Mouse (Mus musculus) gastrocnemius, postnatal 36 days (tissue): Measurements from ENCODE around the gene Atg10. TPM values are rescaled to one million over a fixed set of nuclear protein-coding genes. Genes with fewer than 3 reads are reported as not detected.
A peak's percentile ranks its signal among the peaks of the same experiment; 100 is the strongest.

Experiments used
- DNase-seq, 2 experiments: peaks; one replicate each; pipeline ENCODE4 v3.0.0; 2022
- intact Hi-C: fragments of 180-260 bp; cut with DNase I; formaldehyde crosslinking; loops from one replicate; pipeline ENCODE4 v1.15.1; 2025
- total RNA-seq, 2 experiments: library from RNA; stranded (reverse); gene quantifications; 2 replicates each; pipeline ENCODE4 v1.2.3; 2021

Gene Atg10
- total RNA-seq, 2 experiments from 2014 or later = 7.9 to 11.1 TPM

DNA sequence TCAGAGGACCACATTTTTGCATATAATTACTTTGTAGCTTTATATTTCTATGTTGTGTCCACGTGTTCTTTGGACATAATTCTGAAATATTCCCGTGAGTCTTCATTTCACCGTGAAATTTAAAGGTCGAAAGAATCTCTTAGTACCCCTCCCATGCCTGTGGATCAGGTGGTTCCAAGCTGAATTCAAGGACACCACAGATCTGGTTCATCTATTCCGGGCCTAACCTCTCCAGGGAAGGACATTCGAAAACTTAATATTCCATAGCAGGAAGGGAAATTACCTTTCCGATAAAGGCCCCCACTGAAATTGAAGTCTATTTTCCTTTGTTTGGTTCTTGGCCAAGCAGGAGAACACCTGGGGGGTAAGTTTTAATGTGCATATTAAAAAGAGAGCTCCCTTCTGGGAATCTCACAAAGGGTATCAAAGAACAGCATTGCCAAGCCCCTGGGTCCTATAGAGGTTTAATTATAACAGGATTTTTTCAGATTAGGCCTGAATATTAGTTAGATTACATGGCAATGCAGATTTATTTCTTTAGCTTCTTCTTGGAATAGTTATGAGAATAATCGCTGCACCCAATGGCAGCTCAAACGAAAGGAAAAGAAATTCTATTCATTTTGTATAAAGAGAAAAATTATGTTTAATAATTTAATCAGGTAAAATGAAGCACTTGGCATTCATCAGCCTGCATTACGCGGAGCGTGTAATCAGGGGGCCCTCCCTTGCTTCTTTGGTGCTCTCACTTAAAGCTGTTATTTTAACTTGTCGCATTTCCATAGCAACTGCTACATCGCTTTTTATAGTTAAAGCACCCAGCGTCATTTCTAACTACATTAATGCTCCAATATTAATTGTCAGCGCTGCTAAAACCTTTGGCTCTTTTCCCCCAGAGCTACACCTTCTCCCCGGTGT, 310.8 kb downstream of the Atg10 start:
- no peak for DNase-seq
- intact Hi-C loops = no loop called here

DNA sequence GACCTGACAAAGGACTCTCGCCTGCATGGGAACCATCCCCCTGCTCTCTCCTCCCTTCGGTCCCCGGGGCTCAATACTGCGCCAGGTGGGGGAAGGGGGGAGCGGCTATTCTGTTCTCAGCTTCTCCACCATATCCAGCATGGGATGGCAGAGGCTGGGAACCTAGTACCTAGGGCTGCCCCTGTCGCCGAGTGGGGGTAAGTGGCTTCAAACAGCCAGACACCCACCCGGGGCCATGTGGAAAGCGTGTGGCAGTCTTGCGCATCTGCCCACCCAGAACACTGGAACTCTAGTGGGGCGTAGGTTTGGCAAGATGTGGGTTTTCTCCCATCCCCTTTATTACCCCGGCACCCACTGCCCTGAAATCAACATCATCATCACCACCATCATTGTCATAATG, 316.4 kb downstream of the Atg10 start:
- intact Hi-C loops = no loop called here
- no peak for DNase-seq

DNA sequence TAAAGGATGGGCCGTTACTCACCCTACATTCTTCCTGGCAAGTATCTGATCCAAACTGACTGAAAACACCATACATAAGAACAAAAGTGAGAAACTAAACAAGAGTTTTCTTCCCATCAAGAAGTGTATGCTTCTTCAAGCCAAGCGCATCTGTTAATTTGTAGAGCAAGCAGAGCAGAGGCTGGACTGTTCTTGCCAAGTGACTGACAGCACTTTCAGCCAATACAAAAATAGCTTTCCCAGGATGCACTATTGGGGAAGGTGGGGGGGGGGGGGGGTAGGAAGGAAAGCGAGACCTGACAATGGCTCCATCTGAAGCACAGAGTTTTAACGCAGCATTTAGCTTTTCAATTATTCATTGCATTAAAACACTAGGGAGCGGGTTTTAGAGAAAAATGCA, 318.6 kb downstream of the Atg10 start, which contains the start of gene Atp6ap1l:
Gene Atp6ap1l, minus strand, starts transcription at position 180 of the 400 bp plus-strand sequence.
- intact Hi-C loops = no loop called here
- DNase-seq = no peak

DNA sequence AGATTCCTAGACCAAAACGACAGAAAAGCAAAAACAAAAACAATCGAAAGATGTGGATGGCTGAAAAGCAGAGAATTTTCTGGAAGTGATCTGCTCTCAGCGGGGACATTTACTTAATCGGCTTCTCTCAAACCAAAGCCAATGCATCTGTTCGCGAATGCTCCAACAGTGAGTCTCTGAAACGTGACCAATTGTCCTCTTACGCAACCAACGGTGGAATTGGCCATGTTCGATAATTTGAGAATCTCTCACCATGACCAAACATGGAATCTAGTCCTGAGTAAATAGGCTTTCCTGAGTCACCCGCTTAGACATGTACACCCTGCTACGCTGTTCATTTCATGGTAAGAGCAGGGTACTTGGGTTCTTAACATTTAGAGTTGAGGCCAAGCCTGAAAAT, 326.9 kb downstream of the Atg10 start:
- intact Hi-C loops = no loop called here
- peak in 1 of 2 experiments; percentile 8 for DNase-seq

DNA sequence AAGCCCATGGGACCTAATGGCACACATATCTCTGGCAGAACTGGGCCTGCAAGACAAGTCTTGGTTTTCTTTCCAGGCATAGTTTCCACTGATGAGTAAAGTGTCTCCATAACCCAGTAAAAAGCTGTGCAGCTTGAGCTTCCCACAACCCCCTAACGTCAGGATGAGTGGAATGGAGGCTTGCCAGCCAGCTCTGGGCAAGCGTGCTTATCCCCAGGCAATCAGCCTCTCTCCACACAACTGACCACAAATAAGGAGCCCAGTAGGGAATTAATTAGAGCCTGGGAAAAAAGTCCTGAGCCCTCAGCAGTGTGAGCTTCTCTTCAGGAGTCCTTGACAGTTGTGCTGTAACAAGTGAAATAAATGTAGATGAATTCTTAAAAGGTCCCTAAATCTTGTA, 327.7 kb downstream of the Atg10 start:
- intact Hi-C loops = no loop called here
- peak; percentile 22 to 56 for DNase-seq

DNA sequence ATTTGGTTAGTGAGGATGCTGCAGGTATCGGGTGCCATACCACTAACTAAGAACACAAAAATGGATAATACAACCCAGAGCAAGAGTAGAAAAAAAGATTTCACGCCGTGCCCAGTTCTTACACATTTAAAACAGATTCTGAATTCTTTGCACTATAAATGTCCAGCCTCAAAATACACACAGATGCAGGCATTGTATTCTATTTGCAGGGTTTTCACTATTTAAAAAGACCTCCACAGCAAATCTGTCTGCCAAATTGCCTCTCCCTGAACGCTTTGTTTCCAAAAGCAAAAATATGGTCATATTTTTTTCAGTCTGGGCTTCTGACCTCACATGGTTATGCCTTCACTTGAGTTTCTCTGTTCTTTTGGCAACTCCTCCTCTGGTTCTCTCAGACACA, 328.9 kb downstream of the Atg10 start:
- no peak for DNase-seq
- intact Hi-C loops = no loop called here

DNA sequence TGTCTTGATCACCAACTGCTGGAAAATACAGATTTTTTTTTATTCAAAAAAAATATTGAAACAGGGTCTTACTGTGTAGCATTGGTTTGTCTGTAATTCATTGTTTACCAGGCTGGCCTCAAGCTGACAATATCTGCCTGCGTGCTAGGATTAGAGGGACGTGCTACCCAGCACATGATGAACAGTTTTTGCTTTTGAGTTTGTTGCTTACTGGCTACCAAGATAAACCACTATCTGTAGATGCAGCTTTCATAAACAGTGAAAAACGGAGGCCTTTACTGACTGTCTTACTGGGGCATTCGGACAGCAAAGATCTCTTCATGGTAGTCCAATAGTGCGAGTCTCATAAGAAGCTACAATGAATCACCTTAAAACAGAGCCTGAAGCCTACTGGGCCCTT, 333.7 kb downstream of the Atg10 start:
- intact Hi-C loops = no loop called here
- no peak for DNase-seq

DNA sequence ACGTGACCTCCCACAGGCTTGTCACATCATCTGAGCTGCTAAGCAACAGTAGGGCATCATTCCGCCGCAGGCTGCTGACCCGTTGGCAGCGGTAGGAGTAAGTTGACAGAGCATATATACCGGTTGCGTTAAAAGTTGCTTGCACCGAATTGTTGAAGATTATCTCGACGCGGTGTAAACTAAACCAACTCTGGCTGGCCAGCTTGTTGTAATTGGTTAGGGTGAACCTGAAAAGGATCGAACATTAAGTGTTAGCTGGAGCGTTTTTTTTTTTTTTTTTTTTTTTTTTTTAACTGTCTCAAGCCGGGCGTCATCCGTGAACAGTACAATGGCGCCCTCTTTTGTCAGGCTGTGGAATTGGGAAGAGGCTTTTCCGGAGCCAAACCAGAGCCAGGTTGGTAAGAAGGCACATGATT, 337.2 kb downstream of the Atg10 start:
- peak; percentile 38 to 45 for DNase-seq
- intact Hi-C loops = loop anchor here (2.0 to 5.0 kb wide), 3 partner anchors 44 to 1219 kb away; no protein-coding TSS in a partner anchor

DNA sequence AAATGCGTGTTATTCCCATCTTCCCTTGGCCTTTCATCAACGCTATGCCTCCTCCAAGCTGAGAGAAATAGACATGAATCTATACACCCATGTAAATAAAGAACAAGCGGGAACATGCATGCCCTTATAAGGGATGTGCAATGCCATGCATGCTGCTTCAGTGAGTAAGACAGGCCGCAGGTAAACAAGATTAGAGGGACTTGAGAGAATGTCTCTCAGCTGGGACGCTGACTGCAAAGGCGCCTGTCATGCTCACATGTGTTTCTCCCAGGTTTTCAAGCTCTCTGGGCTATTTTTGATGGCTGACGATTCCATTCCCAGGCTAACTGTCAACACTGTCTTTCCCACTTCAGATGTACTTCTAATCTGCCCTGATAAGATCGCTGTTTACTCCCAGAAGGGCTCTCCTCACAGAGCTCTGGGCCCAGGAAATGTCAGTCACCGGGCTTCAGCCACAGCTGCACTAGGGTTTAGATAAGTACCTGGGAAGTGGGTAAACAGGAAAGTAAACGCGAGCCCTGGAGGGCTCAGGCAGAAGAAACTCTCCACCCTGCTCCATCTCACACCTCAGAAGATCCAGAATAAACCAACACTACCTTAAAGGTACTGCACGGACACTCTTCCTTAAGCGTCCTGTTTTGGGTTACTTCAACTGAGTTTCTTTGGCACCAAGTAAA, 337.8 kb downstream of the Atg10 start:
- intact Hi-C loops = loop anchor here (2.0 to 5.0 kb wide), 3 partner anchors 44 to 1219 kb away; no protein-coding TSS in a partner anchor
- no peak for DNase-seq

Other genes with a start within 250 kb of the Atg10 start
- gene Ssbp2, start 236.3 kb upstream of the Atg10 start, total RNA-seq = 10 to 100 TPM; 16.7 to 19.8 TPM